Mouse (Mus musculus) gastrocnemius, adult 2 months (tissue): ENCODE results near the gene 9330161L09Rik. TPM values are rescaled to one million over a fixed set of nuclear protein-coding genes. Genes with fewer than 3 reads are reported as not detected.

Experiments
- DNase-seq: peaks from one replicate; pipeline ENCODE4 v3.0.0; 2022
- H3K27ac ChIP-seq: fragments of 200-600 bp; 2 replicates; pipeline ENCODE4 v1.8.1; 2022; ENCODE audit warnings: mild to moderate bottlenecking
- H3K4me3 ChIP-seq: fragments of 200-600 bp; 2 replicates; pipeline ENCODE4 v1.8.1; 2022; ENCODE audit warnings: mild to moderate bottlenecking, moderate library complexity
- CTCF ChIP-seq: fragments of 200-600 bp; IDR thresholded peaks from 2 replicates; pipeline ENCODE4 v1.8.1; 2022; ENCODE audit warnings: antibody characterized with exemption, mild to moderate bottlenecking, moderate library complexity
- intact Hi-C: fragments of 180-260 bp; cut with DNase I; formaldehyde crosslinking; loops from one replicate; pipeline ENCODE4 v1.15.1; 2025
- total RNA-seq, 2 experiments: library from RNA; stranded (reverse); gene quantifications; 2 replicates each; pipeline ENCODE4 v1.2.3; 2021

Gene 9330161L09Rik
- total RNA-seq, 2 experiments from 2014 or later: 0.82 to 1.9 TPM

GRCm38 (mm10) chr12:103358951-103359801 lies 48.4 kb downstream of the 9330161L09Rik start:
- H3K27ac ChIP-seq: peak overlapping the region; percentile 98
- intact Hi-C loops: no loop called here
- peak; percentile 88 for DNase-seq
- peak overlapping the region; percentile 85 for H3K4me3 ChIP-seq
- no peak for TF ChIP-seq CTCF

- peak; percentile 93 for DNase-seq
- Histone ChIP-seq H3K27ac (peak overlapping the region; percentile 98), H3K4me3 (peak overlapping the region; percentile 85)
- intact Hi-C loops: no loop called here
- no peak for TF ChIP-seq CTCF
These were observed 49.4 kb downstream of the 9330161L09Rik start for GRCm38 (mm10) chr12:103358216-103358615.

Other genes with a start within 250 kb of the 9330161L09Rik start
- gene Prima1, start 165.7 kb downstream of the 9330161L09Rik start, total RNA-seq: 10 to 100 TPM; 20.8 to 28.6 TPM
- gene Fam181a, start 96.8 kb downstream of the 9330161L09Rik start, total RNA-seq: not detected
- 100 to 1,000 TPM; 548 to 725 TPM for gene Asb2, start 51.8 kb downstream of the 9330161L09Rik start, total RNA-seq
- gene Otub2, start 19.1 kb downstream of the 9330161L09Rik start, total RNA-seq: 1 to 10 TPM; 5.7 to 7.3 TPM
- 10 to 100 TPM; 75.2 to 83.5 TPM for gene Ddx24, start 18.0 kb upstream of the 9330161L09Rik start, total RNA-seq
- gene Ifi27, start 26.4 kb upstream of the 9330161L09Rik start, total RNA-seq: 10 to 100 TPM; 46.8 to 61.0 TPM
- 10 to 100 TPM in 1 of 2 experiments, 1 to 10 TPM in 1; 5.9 to 11.1 TPM for gene Ifi27l2a, start 35.9 kb upstream of the 9330161L09Rik start, total RNA-seq
- not detected for gene Ifi27l2b, start 49.4 kb upstream of the 9330161L09Rik start, total RNA-seq
- under 1 TPM; 0.25 to 0.31 TPM for gene Ppp4r4, start 124.5 kb upstream of the 9330161L09Rik start, total RNA-seq
- not detected for gene Serpina10, start 223.6 kb upstream of the 9330161L09Rik start, total RNA-seq
- gene Serpina6, start 249.4 kb upstream of the 9330161L09Rik start, total RNA-seq: not detected